Mouse (Mus musculus) megakaryocyte, embryonic 14.5 days (primary cell): ENCODE results near the gene Slc51a.

Source experiments
- FLI1 ChIP-seq: IDR thresholded peaks from 2 replicates; pipeline ENCODE4 v1.6.1; 2012; ENCODE audit warnings: low read length, inconsistent platforms, mixed read lengths
- GATA1 ChIP-seq: IDR thresholded peaks from 3 replicates; pipeline ENCODE4 v1.6.1; 2012; ENCODE audit warnings: mixed read lengths, low read length, inconsistent platforms, borderline replicate concordance

- TF ChIP-seq GATA1 (no peak), FLI1 (no peak)
Measured at GRCm38 (mm10) chr16:32495965-32496364, 8.3 kb upstream of the Slc51a start, which contains the start of gene Zdhhc19.
